Mouse (Mus musculus): ENCODE results near the gene Ptk6. TPM values are rescaled to one million over a fixed set of nuclear protein-coding genes. Genes with fewer than 3 reads are reported as not detected.

Gene Ptk6
- polyA plus RNA-seq, 1 experiment from 2014 or later, result 0.12 TPM

- no peak overlapping the region for H3K4me2 ChIP-seq
- H3K4me3 ChIP-seq (replicated peaks), result no peak overlapping the region
- no peaks in the 10 kb centered on the region for H3K36me3 ChIP-seq
- H3K9me3 ChIP-seq, result no peaks in the 10 kb centered on the region
- ATAC-seq (ENCODE audit: insufficient read depth, low FRiP score, low read depth), result no peak
- no peaks in the 10 kb centered on the region for H3K27me3 ChIP-seq (replicated peaks)
- H3K4me1 ChIP-seq, result peaks cover 6% of the 10 kb centered on the region; the same call in 1 of the 2 replicates
- H3K9ac ChIP-seq, result no peak overlapping the region
- no peak overlapping the region for H3K27ac ChIP-seq
- WGBS, result 87% methylated on average over 17 of the region's 17 CpGs
Measured at GRCm38 (mm10) chr2:181237251-181238014, 34.8 kb upstream of the Ptk6 start.

GRCm38 (mm10) chr2:181235681-181236566 is 33.3 kb upstream of the Ptk6 start:
- no peak for ATAC-seq (ENCODE audit: insufficient read depth, low FRiP score, low read depth)

DNA sequence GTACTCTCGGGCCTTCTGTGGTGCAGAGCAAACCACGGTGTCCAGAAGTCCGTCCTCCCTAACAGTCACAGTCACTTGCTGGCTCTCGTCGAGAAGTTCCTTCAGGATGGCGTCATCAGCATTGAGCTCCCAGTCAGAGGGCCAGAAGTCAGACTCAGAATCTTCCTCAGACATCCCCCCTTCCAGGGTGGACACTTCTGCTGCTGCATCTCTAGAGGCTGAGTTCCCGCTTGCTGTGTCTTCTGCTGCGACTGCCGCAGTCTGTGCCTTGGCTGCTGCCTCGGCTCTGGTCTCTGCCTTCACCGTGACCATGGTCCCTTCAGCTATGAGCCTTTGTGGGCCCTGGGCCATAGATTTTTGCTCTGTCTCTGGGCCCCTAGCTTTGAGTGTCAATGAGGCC is 32.1 kb upstream of the Ptk6 start:
- Histone ChIP-seq H3K9me3 (no peaks in the 10 kb centered on the region), H3K27me3 (replicated peaks) (no peaks in the 10 kb centered on the region), H3K27ac (no peak overlapping the region), H3K4me1 (no peaks in the 10 kb centered on the region), H3K9ac (no peak overlapping the region), H3K4me2 (no peak overlapping the region), H3K4me3 (replicated peaks) (no peak overlapping the region), H3K36me3 (no peaks in the 10 kb centered on the region)
- 93% methylated on average over 11 of the region's 11 CpGs for WGBS
- no peak for ATAC-seq (ENCODE audit: insufficient read depth, low FRiP score, low read depth)

More at GRCm38 (mm10) chr2:181235681-181236566, 33.3 kb upstream of the Ptk6 start:
- Histone ChIP-seq H3K27ac (no peak overlapping the region), H3K36me3 (no peaks in the 10 kb centered on the region), H3K27me3 (replicated peaks) (no peaks in the 10 kb centered on the region), H3K4me1 (0 out of 2 replicates have a peak, but pooled peaks cover under 1% of the 10 kb centered on the region), H3K9me3 (no peaks in the 10 kb centered on the region), H3K9ac (no peak overlapping the region), H3K4me3 (replicated peaks) (no peak overlapping the region), H3K4me2 (no peak overlapping the region)
- 81% methylated on average over 23 of the region's 23 CpGs for WGBS

DNA sequence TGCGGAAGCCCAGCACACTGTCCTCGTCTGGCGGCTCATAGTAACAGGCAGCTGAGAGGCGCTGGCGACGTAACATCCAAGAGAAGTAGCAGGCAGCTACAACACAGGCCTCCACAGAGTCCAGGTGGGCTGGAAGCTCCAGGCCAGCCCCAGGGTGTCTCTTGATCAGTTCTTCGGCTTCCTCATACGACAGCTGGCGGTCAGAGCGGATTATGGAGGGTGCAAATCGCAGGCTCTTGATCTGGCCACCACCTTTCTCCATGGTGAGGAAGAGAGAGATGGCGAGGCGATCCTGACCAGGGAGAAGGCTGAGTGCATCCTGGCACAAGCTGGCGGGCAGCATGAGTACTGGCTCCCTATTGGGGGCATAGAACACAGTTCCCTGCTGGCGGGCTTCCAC is 30.9 kb upstream of the Ptk6 start:
- Histone ChIP-seq H3K9ac (no peak overlapping the region), H3K36me3 (no peaks in the 10 kb centered on the region), H3K27me3 (replicated peaks) (no peaks in the 10 kb centered on the region), H3K9me3 (no peaks in the 10 kb centered on the region), H3K4me1 (no peaks in the 10 kb centered on the region), H3K4me3 (replicated peaks) (no peak overlapping the region), H3K27ac (no peak overlapping the region), H3K4me2 (no peak overlapping the region)
- ATAC-seq (ENCODE audit: insufficient read depth, low FRiP score, low read depth), result no peak
- WGBS, result 90% methylated on average over 15 of the region's 15 CpGs

GRCm38 (mm10) chr2:181231171-181231570 is 28.6 kb upstream of the Ptk6 start:
- WGBS, result 75% methylated on average over 20 of the region's 20 CpGs
- Histone ChIP-seq H3K9ac (no peak overlapping the region), H3K27me3 (replicated peaks) (no peaks in the 10 kb centered on the region), H3K9me3 (no peaks in the 10 kb centered on the region), H3K36me3 (no peaks in the 10 kb centered on the region), H3K4me1 (no peaks in the 10 kb centered on the region), H3K27ac (no peak overlapping the region), H3K4me2 (no peak overlapping the region), H3K4me3 (replicated peaks) (no peak overlapping the region)
- no peak for ATAC-seq (ENCODE audit: insufficient read depth, low FRiP score, low read depth)

DNA sequence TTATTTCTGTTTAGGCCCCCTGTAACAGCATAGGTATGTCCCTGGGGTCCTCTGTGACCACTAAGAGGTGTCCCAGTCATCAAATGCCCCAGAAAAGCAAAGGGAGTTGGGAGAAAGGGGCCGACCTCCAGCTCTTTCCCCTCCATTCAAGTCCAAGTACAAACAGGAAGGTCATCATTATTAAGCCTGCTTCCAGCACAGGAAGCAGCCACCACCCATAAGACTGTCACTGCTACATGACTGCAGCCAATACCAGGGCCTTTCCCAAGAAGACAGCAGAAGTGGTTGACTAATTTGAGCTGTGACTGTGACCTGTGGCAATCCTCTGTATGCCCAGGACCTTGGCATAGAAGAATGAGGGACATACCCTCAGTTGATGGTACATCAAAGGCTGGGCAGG is 25.7 kb upstream of the Ptk6 start:
- no peak for ATAC-seq (ENCODE audit: insufficient read depth, low FRiP score, low read depth)
- H3K27me3 ChIP-seq (replicated peaks), result no peaks in the 10 kb centered on the region
- WGBS, result 76% methylated on average over 1 of the region's 1 CpGs
- no peaks in the 10 kb centered on the region for H3K4me1 ChIP-seq
- no peak overlapping the region for H3K9ac ChIP-seq
- H3K4me2 ChIP-seq, result no peak overlapping the region
- no peaks in the 10 kb centered on the region for H3K9me3 ChIP-seq
- no peaks in the 10 kb centered on the region for H3K36me3 ChIP-seq
- no peak overlapping the region for H3K4me3 ChIP-seq (replicated peaks)
- H3K27ac ChIP-seq, result no peak overlapping the region

DNA sequence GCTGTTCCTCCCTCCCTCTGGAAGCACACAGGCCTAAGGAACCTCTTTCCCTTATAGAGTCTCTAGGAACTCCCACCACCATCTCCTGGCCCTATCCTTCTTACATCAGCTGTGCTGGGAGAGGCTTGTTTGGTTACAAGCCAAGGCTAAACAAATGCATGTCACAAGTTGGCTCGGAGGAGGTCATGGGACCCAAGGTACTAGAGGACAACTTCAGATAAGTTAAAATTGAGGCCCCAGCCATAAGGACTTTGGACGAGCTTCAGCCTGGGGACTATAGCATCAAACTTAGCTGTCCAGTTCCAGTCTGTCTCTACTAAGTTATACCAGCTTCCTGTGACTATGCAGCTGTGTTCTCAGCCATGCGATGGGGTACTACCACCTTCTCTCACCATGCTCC is 24.5 kb upstream of the Ptk6 start:
- no peaks in the 10 kb centered on the region for H3K36me3 ChIP-seq
- H3K4me2 ChIP-seq, result no peak overlapping the region
- H3K27me3 ChIP-seq (replicated peaks), result no peaks in the 10 kb centered on the region
- no peaks in the 10 kb centered on the region for H3K4me1 ChIP-seq
- no peak for ATAC-seq (ENCODE audit: insufficient read depth, low FRiP score, low read depth)
- no peak overlapping the region for H3K4me3 ChIP-seq (replicated peaks)
- WGBS, result 77% methylated on average over 3 of the region's 3 CpGs
- no peak overlapping the region for H3K9ac ChIP-seq
- H3K9me3 ChIP-seq, result no peaks in the 10 kb centered on the region
- no peak overlapping the region for H3K27ac ChIP-seq

DNA sequence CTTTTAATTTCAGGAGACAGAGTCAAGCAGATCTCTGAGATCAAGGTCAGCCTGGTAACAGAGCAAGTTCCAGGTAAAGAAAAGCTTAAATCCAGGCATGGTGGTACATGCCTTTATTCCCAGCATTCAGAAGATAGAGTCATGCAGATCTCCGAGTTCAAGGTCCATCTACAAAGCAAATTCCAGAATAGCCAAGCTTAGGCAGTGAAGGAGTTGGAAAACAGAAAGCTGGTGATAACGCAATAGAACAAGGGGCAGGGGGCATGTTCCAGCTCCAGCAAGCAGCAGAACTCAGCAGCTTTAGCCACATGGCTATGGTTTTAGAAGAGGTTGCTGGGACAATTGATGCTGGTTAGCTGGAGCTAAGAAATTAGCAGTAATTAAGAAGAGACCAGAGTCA is 22.4 kb upstream of the Ptk6 start:
- Histone ChIP-seq H3K4me1 (peaks cover 6% of the 10 kb centered on the region), H3K27me3 (replicated peaks) (no peaks in the 10 kb centered on the region), H3K9me3 (no peaks in the 10 kb centered on the region), H3K4me2 (no peak overlapping the region), H3K4me3 (replicated peaks) (no peak overlapping the region), H3K36me3 (no peaks in the 10 kb centered on the region), H3K27ac (no peak overlapping the region), H3K9ac (no peak overlapping the region)
- no peak for ATAC-seq (ENCODE audit: insufficient read depth, low FRiP score, low read depth)
- WGBS, result 81% methylated on average over 2 of the region's 2 CpGs

- H3K36me3 ChIP-seq, result no peaks in the 10 kb centered on the region
- no peak for ATAC-seq (ENCODE audit: insufficient read depth, low FRiP score, low read depth)
- H3K9me3 ChIP-seq, result no peaks in the 10 kb centered on the region
- H3K9ac ChIP-seq, result no peak overlapping the region
- H3K27ac ChIP-seq, result peak overlapping the region; percentile 21
- H3K27me3 ChIP-seq (replicated peaks), result no peaks in the 10 kb centered on the region
- 35% methylated on average over 2 of the region's 2 CpGs for WGBS
- peak overlapping the region; percentile 36 for H3K4me3 ChIP-seq (replicated peaks)
- H3K4me1 ChIP-seq, result peaks cover 14% of the 10 kb centered on the region
- peak overlapping the region; percentile 71 for H3K4me2 ChIP-seq
Measured at GRCm38 (mm10) chr2:181220361-181220760, 17.8 kb upstream of the Ptk6 start.

DNA sequence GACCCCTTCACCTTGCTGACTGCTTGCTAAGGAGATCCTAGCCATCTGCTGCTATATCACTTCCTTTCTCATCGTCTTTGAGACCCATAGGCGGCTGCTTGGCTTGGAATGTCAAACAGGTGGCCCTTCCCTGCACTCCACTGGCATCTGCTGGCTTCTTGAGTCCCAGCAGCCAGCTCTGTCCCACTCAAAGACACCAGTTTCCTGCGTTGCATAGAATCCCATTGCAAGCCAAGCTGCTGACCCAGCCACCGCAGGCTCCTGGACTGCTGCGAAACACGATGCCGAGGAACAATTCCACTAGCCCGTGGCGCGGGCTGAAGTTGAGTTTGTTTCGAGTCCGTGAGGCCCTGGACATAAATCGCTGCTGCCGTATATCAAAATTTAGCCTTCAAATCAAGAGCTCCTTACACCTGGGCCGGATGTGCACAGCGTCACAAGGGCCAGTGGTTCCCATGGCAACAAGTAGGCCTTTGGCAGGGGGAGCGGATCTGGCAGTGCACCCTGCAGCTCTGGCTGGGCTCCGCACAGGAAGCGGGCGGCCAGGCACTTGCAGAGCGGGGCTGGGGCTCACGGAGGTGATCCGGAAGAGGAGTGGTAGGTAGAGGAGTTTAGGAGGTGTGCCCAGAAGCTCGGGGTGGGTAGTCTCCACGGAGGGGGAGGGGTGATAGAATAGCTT is 17.1 kb upstream of the Ptk6 start, which contains the start of gene Fndc11:
Gene Fndc11 (plus strand): TSS at position 476 of the 679 bp plus-strand sequence.
- ATAC-seq (ENCODE audit: insufficient read depth, low FRiP score, low read depth), result peak; percentile 94

DNA sequence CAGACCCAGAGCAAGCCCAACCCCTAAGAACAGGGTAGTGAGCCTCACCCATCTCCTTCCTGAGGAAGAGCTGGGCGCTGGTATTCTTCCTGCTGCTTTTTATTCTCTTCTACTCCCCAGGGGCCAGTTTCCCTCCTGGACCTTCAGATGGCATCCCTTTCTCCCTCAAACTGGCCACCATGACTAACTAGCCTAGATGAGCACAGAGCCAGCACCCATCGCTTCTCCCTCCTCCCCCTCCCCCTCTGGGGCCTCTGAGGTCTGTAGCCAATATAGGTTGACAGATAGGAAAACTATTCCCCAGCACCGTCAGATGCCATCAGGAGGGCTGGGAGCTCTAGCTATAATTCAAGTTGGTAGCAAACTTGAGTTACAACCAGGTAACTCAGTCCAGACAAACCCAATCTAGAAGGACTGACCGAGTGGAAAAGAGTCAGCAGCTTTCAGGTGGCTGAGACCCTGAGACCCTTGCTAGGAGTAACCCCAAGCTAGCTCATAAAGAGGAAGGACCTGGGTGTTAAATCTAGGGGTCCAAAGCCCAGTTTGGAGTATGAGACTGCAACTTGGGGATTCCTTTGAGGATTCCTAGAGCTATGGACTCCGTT is 16.4 kb upstream of the Ptk6 start:
- Histone ChIP-seq H3K4me2 (no peak overlapping the region), H3K27ac (peak overlapping the region; percentile 54), H3K4me1 (peaks cover 14% of the 10 kb centered on the region), H3K4me3 (replicated peaks) (no peak overlapping the region), H3K36me3 (no peaks in the 10 kb centered on the region), H3K9ac (no peak overlapping the region), H3K9me3 (no peaks in the 10 kb centered on the region), H3K27me3 (replicated peaks) (peaks cover 4% of the 10 kb centered on the region; the same call in 1 of the 2 replicates)
- ATAC-seq (ENCODE audit: insufficient read depth, low FRiP score, low read depth), result no peak
- WGBS, result 50% methylated on average over 5 of the region's 5 CpGs

More for the DNA sequence above, 17.1 kb upstream of the Ptk6 start, which contains the start of gene Fndc11:
- WGBS, result 2% methylated on average over 25 of the region's 25 CpGs
- H3K27me3 ChIP-seq (replicated peaks), result no peaks in the 10 kb centered on the region
- H3K27ac ChIP-seq, result peak within 1 kb of the TSS; percentile 54
- no peaks in the 10 kb centered on the region for H3K9me3 ChIP-seq
- peak within 1 kb of the TSS; percentile 71 for H3K4me2 ChIP-seq
- H3K4me1 ChIP-seq, result peaks cover 14% of the 10 kb centered on the region
- no peak within 1 kb of the TSS for H3K9ac ChIP-seq
- peak within 1 kb of the TSS; percentile 36 for H3K4me3 ChIP-seq (replicated peaks)
- no peaks in the 10 kb centered on the region for H3K36me3 ChIP-seq

Data from stomach, embryonic 15.5 days (tissue).